Mouse (Mus musculus) heart, embryonic 12.5 days (tissue): Measurements from ENCODE around the gene Slc27a2. TPM values are rescaled to one million over a fixed set of nuclear protein-coding genes. Genes with fewer than 3 reads are reported as not detected.
"Not testable (repeated sequence)": the region's sequence is repeated elsewhere in the genome, so short reads cannot be mapped to it uniquely, and the experiment has no call there.

Experiments used
- ATAC-seq: fragments of 200-750 bp; cut with Nextera tagmentation; 2 replicates; pipeline ENCODE4 v1.8.0; 2017; ENCODE audit warnings: moderate TSS enrichment, moderate library complexity; ENCODE audit not compliant: insufficient number of reproducible peaks, low FRiP score
- H3K27ac ChIP-seq: fragments of 300-500 bp; sonication (generic); 2 replicates; pipeline ENCODE4 v1.5.1; 2016; ENCODE audit warnings: mild to moderate bottlenecking, moderate library complexity; ENCODE audit not compliant: poor library complexity, severe bottlenecking
- H3K27me3 ChIP-seq: fragments of 300-500 bp; sonication (generic); replicated peaks from 2 replicates; pipeline ENCODE4 v1.6.1; 2016; ENCODE audit warnings: mild to moderate bottlenecking, moderate library complexity
- H3K36me3 ChIP-seq: fragments of 300-500 bp; sonication (generic); 2 replicates; pipeline ENCODE4 v1.6.1; 2016; ENCODE audit warnings: mild to moderate bottlenecking, moderate library complexity
- H3K4me1 ChIP-seq: fragments of 300-500 bp; sonication (generic); replicated peaks from 2 replicates; pipeline ENCODE4 v1.6.1; 2016; ENCODE audit warnings: mild to moderate bottlenecking
- H3K4me2 ChIP-seq: fragments of 300-500 bp; sonication (generic); 2 replicates; pipeline ENCODE4 v1.6.1; 2016; ENCODE audit warnings: mild to moderate bottlenecking, moderate library complexity
- H3K4me3 ChIP-seq: fragments of 300-500 bp; sonication (generic); 2 replicates; pipeline ENCODE4 v1.5.1; 2016; ENCODE audit warnings: mild to moderate bottlenecking
- H3K9ac ChIP-seq: fragments of 300-500 bp; sonication (generic); 2 replicates; pipeline ENCODE4 v1.6.1; 2016; ENCODE audit warnings: mild to moderate bottlenecking, moderate library complexity
- H3K9me3 ChIP-seq: fragments of 300-500 bp; sonication (generic); replicated peaks from 2 replicates; pipeline ENCODE4 v1.6.1; 2016; ENCODE audit warnings: mild to moderate bottlenecking, moderate library complexity
- WGBS: fragments of 180-500 bp; shearing (Covaris S2); methylation state at CpG from one replicate; pipeline ENCODE4 v1.1.7; 2016; 5-methylcytosine and 5-hydroxymethylcytosine counted together
- polyA plus RNA-seq: library from polyadenylated mRNA; unstranded; fragments of >200 nt; fragmentation: Nextera tagmentation; extraction: Ambion mirVana; gene quantifications from 2 replicates; pipeline ENCODE4 v1.2.1, GENCODE M21; 2016

The Slc27a2 gene
- polyA plus RNA-seq, 1 experiment from 2014 or later = 0.86 TPM

- no peak overlapping the region for H3K4me3 ChIP-seq
- H3K4me1 ChIP-seq = 0 out of 2 replicates have a peak, but pooled peaks cover 6% of the 10 kb centered on the region
- H3K9me3 ChIP-seq = no peaks in the 10 kb centered on the region
- H3K9ac ChIP-seq = no peak overlapping the region
- no peak overlapping the region for H3K4me2 ChIP-seq
- 22% methylated on average over 4 of the region's 4 CpGs for WGBS
- no peaks in the 10 kb centered on the region; the same call in 1 of the 2 replicates for H3K27me3 ChIP-seq
- no peak for ATAC-seq
- no peaks in the 10 kb centered on the region for H3K36me3 ChIP-seq
- H3K27ac ChIP-seq = no peak overlapping the region
These were observed 54.5 kb downstream of the Slc27a2 start for GRCm38 (mm10) chr2:126606688-126607062.

GRCm38 (mm10) chr2:126607553-126608203 is 55.5 kb downstream of the Slc27a2 start:
- H3K27me3 ChIP-seq = no peaks in the 10 kb centered on the region
- H3K4me3 ChIP-seq = no peak overlapping the region
- H3K27ac ChIP-seq = 0 out of 2 replicates have a peak overlapping the region, but pooled peaks have one; percentile 13
- H3K9me3 ChIP-seq = no peaks in the 10 kb centered on the region
- no peaks in the 10 kb centered on the region for H3K36me3 ChIP-seq
- WGBS = 39% methylated on average over 10 of the region's 10 CpGs
- ATAC-seq = peak; percentile 48; the same call in 1 of the 2 replicates
- 0 out of 2 replicates have a peak, but pooled peaks cover 6% of the 10 kb centered on the region for H3K4me1 ChIP-seq
- H3K9ac ChIP-seq = no peak overlapping the region
- no peak overlapping the region for H3K4me2 ChIP-seq

- not testable (repeated sequence) for H3K9ac ChIP-seq, ATAC-seq, H3K27me3 ChIP-seq, H3K4me3 ChIP-seq, H3K4me2 ChIP-seq, H3K4me1 ChIP-seq, H3K27ac ChIP-seq, H3K9me3 ChIP-seq, H3K36me3 ChIP-seq
- WGBS = 42% methylated on average over 12 of the region's 12 CpGs
These were observed 57.4 kb downstream of the Slc27a2 start for GRCm38 (mm10) chr2:126609600-126609999.

- WGBS = 82% methylated on average over 3 of the region's 3 CpGs
- ATAC-seq = no peak
These were observed 63.1 kb downstream of the Slc27a2 start for GRCm38 (mm10) chr2:126615355-126615754.

DNA sequence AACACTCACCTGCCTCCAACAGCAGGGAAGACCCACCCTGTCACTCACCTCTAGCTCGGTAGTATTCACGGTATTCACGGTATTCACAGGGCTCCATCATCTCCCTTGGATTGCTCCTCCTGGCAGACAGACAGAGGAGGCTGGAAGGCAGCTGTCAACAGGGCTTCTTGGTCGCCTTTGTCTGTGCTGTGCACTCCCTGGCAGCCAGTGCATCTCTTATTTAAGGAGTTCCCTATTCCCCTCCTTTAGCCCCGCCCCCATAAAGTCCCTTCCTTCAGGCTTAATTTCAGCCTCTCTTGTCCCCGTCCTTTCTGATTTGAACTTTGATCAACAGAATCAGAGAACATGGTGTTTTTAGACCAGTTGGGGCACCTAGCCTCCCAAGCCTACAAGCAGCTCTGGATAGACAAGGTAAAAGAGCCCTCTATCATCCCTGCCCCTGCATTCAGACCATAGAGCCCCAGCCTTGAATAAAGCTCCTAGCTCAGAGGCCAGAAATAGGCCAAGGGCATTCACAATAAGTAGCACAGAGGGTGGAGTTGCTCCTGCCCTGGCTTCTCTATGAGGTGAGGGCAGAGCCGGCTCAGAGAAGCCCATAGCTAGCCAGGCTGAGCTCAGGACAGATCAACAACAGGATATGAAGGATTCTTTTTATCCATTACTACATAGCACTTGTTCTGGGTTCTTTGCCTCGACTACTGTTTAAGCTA is 66.4 kb downstream of the Slc27a2 start:
- Histone ChIP-seq H3K9ac (0 out of 2 replicates have a peak overlapping the region, but pooled peaks have one; percentile 37), H3K4me1 (peaks cover 15% of the 10 kb centered on the region), H3K27me3 (no peaks in the 10 kb centered on the region), H3K27ac (peak overlapping the region; percentile 68; the same call in 1 of the 2 replicates), H3K9me3 (no peaks in the 10 kb centered on the region), H3K36me3 (no peaks in the 10 kb centered on the region), H3K4me2 (peak overlapping the region; percentile 51), H3K4me3 (peak overlapping the region; percentile 9; the same call in 1 of the 2 replicates)
- ATAC-seq = peak; percentile 39; the same call in 1 of the 2 replicates
- WGBS = 15% methylated on average over 8 of the region's 8 CpGs

More at GRCm38 (mm10) chr2:126615355-126615754, 63.1 kb downstream of the Slc27a2 start:
- H3K4me3 ChIP-seq = no peak overlapping the region
- H3K9me3 ChIP-seq = no peaks in the 10 kb centered on the region
- no peak overlapping the region for H3K27ac ChIP-seq
- H3K9ac ChIP-seq = no peak overlapping the region
- H3K27me3 ChIP-seq = no peaks in the 10 kb centered on the region
- no peak overlapping the region for H3K4me2 ChIP-seq
- H3K4me1 ChIP-seq = peaks cover 15% of the 10 kb centered on the region
- H3K36me3 ChIP-seq = no peaks in the 10 kb centered on the region

GRCm38 (mm10) chr2:126619249-126619704 is 67.1 kb downstream of the Slc27a2 start, which contains the start of gene Hdc:
Gene Hdc (minus strand): TSS chr2:126619299.
- H3K27ac ChIP-seq = peak within 1 kb of the TSS; percentile 68; the same call in 1 of the 2 replicates
- ATAC-seq = no peak; the same call in 1 of the 2 replicates
- peak within 1 kb of the TSS; percentile 51 for H3K4me2 ChIP-seq

DNA sequence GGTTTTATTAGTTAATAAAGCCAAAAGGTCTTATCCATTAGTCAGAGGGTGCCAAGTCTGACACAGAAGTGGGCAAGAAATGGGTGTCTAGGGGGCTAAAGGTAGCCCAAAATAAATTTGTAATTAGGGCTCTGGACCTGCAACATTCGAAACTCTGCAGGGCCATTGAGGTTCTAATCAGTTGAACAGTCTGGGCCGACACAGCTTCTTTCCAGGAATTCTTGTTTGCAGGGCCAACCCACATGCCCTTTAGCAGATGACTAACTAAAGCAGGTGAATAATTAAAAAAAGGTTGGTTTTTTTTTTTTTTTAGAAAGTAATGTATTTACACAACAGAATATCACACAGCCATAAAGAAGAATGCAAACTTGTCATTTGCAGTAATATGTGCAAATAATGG is 70.2 kb downstream of the Slc27a2 start:
- no peak overlapping the region for H3K27ac ChIP-seq
- no peaks in the 10 kb centered on the region for H3K27me3 ChIP-seq
- H3K9me3 ChIP-seq = no peaks in the 10 kb centered on the region
- H3K9ac ChIP-seq = no peak overlapping the region
- H3K36me3 ChIP-seq = peaks cover 6% of the 10 kb centered on the region
- H3K4me3 ChIP-seq = no peak overlapping the region
- ATAC-seq = no peak
- WGBS = 74% methylated on average over 2 of the region's 2 CpGs
- no peak overlapping the region for H3K4me2 ChIP-seq
- H3K4me1 ChIP-seq = peaks cover 15% of the 10 kb centered on the region

More at GRCm38 (mm10) chr2:126619249-126619704, 67.1 kb downstream of the Slc27a2 start, which contains the start of gene Hdc:
- Histone ChIP-seq H3K4me1 (peaks cover 15% of the 10 kb centered on the region), H3K36me3 (no peaks in the 10 kb centered on the region), H3K9me3 (no peaks in the 10 kb centered on the region), H3K27me3 (no peaks in the 10 kb centered on the region), H3K9ac (0 out of 2 replicates have a peak within 1 kb of the TSS, but pooled peaks have one; percentile 37), H3K4me3 (peak within 1 kb of the TSS; percentile 9; the same call in 1 of the 2 replicates)
- WGBS = 34% methylated on average over 14 of the region's 14 CpGs

GRCm38 (mm10) chr2:126623138-126623537 is 70.9 kb downstream of the Slc27a2 start:
- Histone ChIP-seq H3K27me3 (no peaks in the 10 kb centered on the region), H3K4me2 (no peak overlapping the region), H3K36me3 (peaks cover 11% of the 10 kb centered on the region), H3K4me1 (peaks cover 15% of the 10 kb centered on the region), H3K9me3 (no peaks in the 10 kb centered on the region), H3K4me3 (no peak overlapping the region), H3K27ac (no peak overlapping the region), H3K9ac (no peak overlapping the region)
- no peak for ATAC-seq

- Histone ChIP-seq H3K9me3 (no peaks in the 10 kb centered on the region), H3K4me2 (no peak overlapping the region), H3K27ac (no peak overlapping the region), H3K27me3 (no peaks in the 10 kb centered on the region), H3K36me3 (peaks cover 49% of the 10 kb centered on the region), H3K4me3 (no peak overlapping the region), H3K4me1 (no peaks in the 10 kb centered on the region), H3K9ac (no peak overlapping the region)
- 78% methylated on average over 9 of the region's 9 CpGs for WGBS
- ATAC-seq = no peak
These were observed 76.3 kb downstream of the Slc27a2 start for GRCm38 (mm10) chr2:126628455-126628995.

DNA sequence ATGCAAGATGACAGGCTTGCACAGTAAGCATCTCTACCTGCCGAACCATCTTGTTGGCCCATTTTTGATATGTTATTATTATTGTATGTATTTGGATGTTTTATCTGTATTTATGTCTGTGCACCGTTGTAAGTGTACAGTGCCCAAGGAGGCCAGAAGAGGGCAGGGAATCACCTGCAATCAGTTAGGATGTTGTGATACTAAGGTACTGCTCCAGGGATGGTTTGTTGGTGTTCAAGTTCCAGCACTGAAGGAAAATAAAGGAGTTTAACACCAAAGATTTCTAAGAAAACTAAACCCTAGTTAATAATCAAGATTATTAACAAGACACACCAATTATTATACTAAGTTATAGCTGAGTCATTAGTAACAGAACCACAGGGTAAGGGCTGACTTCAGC is 81.0 kb downstream of the Slc27a2 start:
- Histone ChIP-seq H3K9me3 (no peaks in the 10 kb centered on the region), H3K9ac (no peak overlapping the region), H3K27ac (no peak overlapping the region), H3K36me3 (peaks cover 56% of the 10 kb centered on the region), H3K4me1 (no peaks in the 10 kb centered on the region), H3K4me3 (no peak overlapping the region), H3K27me3 (no peaks in the 10 kb centered on the region), H3K4me2 (no peak overlapping the region)
- no peak for ATAC-seq
- 83% methylated on average over 2 of the region's 2 CpGs for WGBS
